Mouse (Mus musculus): ENCODE data around the gene Selenop.

- TF ChIP-seq CTCF (IDR thresholded peaks at IDR 0.05; ENCODE audit: low read depth, low read length) (no peak), POLR2A (IDR thresholded peaks at IDR 0.05; ENCODE audit: borderline replicate concordance, low read depth, low read length) (no peak)
Observed at GRCm38 (mm10) chr15:3309856-3310255, 41.5 kb downstream of the Selenop start.
